Mouse (Mus musculus) hindbrain, embryonic 15.5 days (tissue): ENCODE results near the gene Gm867. TPM values are rescaled to one million over a fixed set of nuclear protein-coding genes. Genes with fewer than 3 reads are reported as not detected.

Source experiments
- ATAC-seq: fragments of 200-750 bp; cut with Nextera tagmentation; 2 replicates; pipeline ENCODE4 v1.8.0; 2017; ENCODE audit warnings: low read depth, moderate number of reproducible peaks, moderate TSS enrichment; ENCODE audit not compliant: low FRiP score
- H3K27ac ChIP-seq: fragments of 300-500 bp; sonication (generic); replicated peaks from 2 replicates; pipeline ENCODE4 v1.5.1; 2015; ENCODE audit warnings: mild to moderate bottlenecking, inconsistent platforms
- H3K27me3 ChIP-seq: fragments of 300-500 bp; sonication (generic); 2 replicates; pipeline ENCODE4 v1.6.1; 2015; ENCODE audit warnings: control low read depth, inconsistent platforms
- H3K36me3 ChIP-seq: fragments of 300-500 bp; sonication (generic); 2 replicates; pipeline ENCODE4 v1.6.1; 2015; ENCODE audit warnings: control low read depth, inconsistent platforms
- H3K4me1 ChIP-seq: fragments of 300-500 bp; sonication (generic); replicated peaks from 2 replicates; pipeline ENCODE4 v1.6.1; 2015; ENCODE audit warnings: control low read depth, inconsistent platforms
- H3K4me2 ChIP-seq: fragments of 300-500 bp; sonication (generic); 2 replicates; pipeline ENCODE4 v1.6.1; 2015; ENCODE audit warnings: moderate library complexity, mild to moderate bottlenecking, inconsistent platforms
- H3K4me3 ChIP-seq: fragments of 300-500 bp; sonication (generic); 2 replicates; pipeline ENCODE4 v1.5.1; 2015; ENCODE audit warnings: mild to moderate bottlenecking, inconsistent platforms
- H3K9ac ChIP-seq: fragments of 300-500 bp; sonication (generic); 2 replicates; pipeline ENCODE4 v1.6.1; 2015; ENCODE audit warnings: inconsistent platforms
- H3K9me3 ChIP-seq: fragments of 300-500 bp; sonication (generic); 2 replicates; pipeline ENCODE4 v1.6.1; 2016; ENCODE audit warnings: control low read depth, inconsistent platforms
- WGBS: fragments of 180-500 bp; shearing (Covaris S2); methylation state at CpG from one replicate; pipeline ENCODE4 v1.1.7; 2015; 5-methylcytosine and 5-hydroxymethylcytosine counted together
- polyA plus RNA-seq: library from polyadenylated mRNA; unstranded; fragments of >200 nt; fragmentation: Nextera tagmentation; extraction: Ambion mirVana; gene quantifications from 2 replicates; pipeline ENCODE4 v1.2.1, GENCODE M21; 2015

Gene Gm867
- polyA plus RNA-seq, 1 experiment from 2014 or later, result 1.6 TPM

GRCm38 (mm10) chr10:75945896-75946295 is 5.4 kb upstream of the Gm867 start:
- no peak for ATAC-seq
- no peaks in the 10 kb centered on the region for H3K36me3 ChIP-seq
- no peak overlapping the region for H3K9ac ChIP-seq
- H3K9me3 ChIP-seq, result no peaks in the 10 kb centered on the region
- WGBS, result 85% methylated on average over 7 of the region's 7 CpGs
- no peak overlapping the region for H3K4me3 ChIP-seq
- peaks cover 15% of the 10 kb centered on the region for H3K4me1 ChIP-seq
- H3K27ac ChIP-seq, result no peak overlapping the region
- H3K4me2 ChIP-seq, result no peak overlapping the region
- H3K27me3 ChIP-seq, result peaks cover 4% of the 10 kb centered on the region; the same call in 1 of the 2 replicates

GRCm38 (mm10) chr10:75945213-75945612 is 4.7 kb upstream of the Gm867 start:
- Histone ChIP-seq H3K4me1 (peaks cover 8% of the 10 kb centered on the region; the same call in 1 of the 2 replicates), H3K27me3 (peaks cover 4% of the 10 kb centered on the region; the same call in 1 of the 2 replicates), H3K27ac (no peak overlapping the region), H3K4me3 (no peak overlapping the region), H3K4me2 (no peak overlapping the region), H3K9ac (no peak overlapping the region), H3K36me3 (no peaks in the 10 kb centered on the region), H3K9me3 (no peaks in the 10 kb centered on the region)
- no peak for ATAC-seq
- 92% methylated on average over 7 of the region's 7 CpGs for WGBS

GRCm38 (mm10) chr10:75944066-75944772 is 3.7 kb upstream of the Gm867 start:
- Histone ChIP-seq H3K36me3 (no peaks in the 10 kb centered on the region), H3K27me3 (peaks cover 1% of the 10 kb centered on the region; the same call in 1 of the 2 replicates), H3K9me3 (no peaks in the 10 kb centered on the region), H3K4me1 (peaks cover 8% of the 10 kb centered on the region; the same call in 1 of the 2 replicates), H3K4me3 (no peak overlapping the region), H3K9ac (no peak overlapping the region), H3K27ac (0 out of 2 replicates have a peak overlapping the region, but pooled peaks have one; percentile 25), H3K4me2 (no peak overlapping the region)
- WGBS, result 11% methylated on average over 11 of the region's 11 CpGs
- no peak for ATAC-seq

GRCm38 (mm10) chr10:75942736-75943477 is 2.4 kb upstream of the Gm867 start, which contains the start of gene Vpreb3:
Gene Vpreb3, plus strand, starts transcription at chr10:75943057.
- H3K4me2 ChIP-seq, result no peak within 1 kb of the TSS
- H3K9ac ChIP-seq, result no peak within 1 kb of the TSS
- no peak within 1 kb of the TSS for H3K27ac ChIP-seq
- H3K9me3 ChIP-seq, result no peaks in the 10 kb centered on the region
- no peak for ATAC-seq
- peaks cover 8% of the 10 kb centered on the region; the same call in 1 of the 2 replicates for H3K4me1 ChIP-seq
- no peaks in the 10 kb centered on the region for H3K27me3 ChIP-seq
- 79% methylated on average over 15 of the region's 15 CpGs for WGBS
- H3K4me3 ChIP-seq, result no peak within 1 kb of the TSS
- H3K36me3 ChIP-seq, result no peaks in the 10 kb centered on the region

- WGBS, result 59% methylated on average over 9 of the region's 9 CpGs
- no peak overlapping the region for H3K9ac ChIP-seq
- H3K4me1 ChIP-seq, result peaks cover 16% of the 10 kb centered on the region
- H3K36me3 ChIP-seq, result no peaks in the 10 kb centered on the region
- H3K4me3 ChIP-seq, result no peak overlapping the region
- H3K27ac ChIP-seq, result no peak overlapping the region
- H3K4me2 ChIP-seq, result no peak overlapping the region
- no peak for ATAC-seq
- H3K9me3 ChIP-seq, result no peaks in the 10 kb centered on the region
- no peaks in the 10 kb centered on the region for H3K27me3 ChIP-seq
Observed at GRCm38 (mm10) chr10:75941042-75941824, 761 bp upstream of the Gm867 start.

GRCm38 (mm10) chr10:75939481-75940234 is 814 bp downstream of the Gm867 start:
- peaks cover 27% of the 10 kb centered on the region for H3K4me1 ChIP-seq

GRCm38 (mm10) chr10:75937851-75938643 is 2.4 kb downstream of the Gm867 start:
- H3K4me2 ChIP-seq, result peak overlapping the region; percentile 66
- H3K4me1 ChIP-seq, result peaks cover 21% of the 10 kb centered on the region
- WGBS, result 55% methylated on average over 10 of the region's 10 CpGs
- H3K9me3 ChIP-seq, result no peaks in the 10 kb centered on the region
- H3K27ac ChIP-seq, result no peak overlapping the region
- H3K27me3 ChIP-seq, result peaks cover 9% of the 10 kb centered on the region; the same call in 1 of the 2 replicates
- no peak overlapping the region for H3K4me3 ChIP-seq
- no peak for ATAC-seq
- H3K36me3 ChIP-seq, result no peaks in the 10 kb centered on the region
- H3K9ac ChIP-seq, result no peak overlapping the region

More at GRCm38 (mm10) chr10:75939481-75940234, 814 bp downstream of the Gm867 start:
- Histone ChIP-seq H3K9ac (no peak overlapping the region), H3K27me3 (peaks cover 4% of the 10 kb centered on the region; the same call in 1 of the 2 replicates), H3K4me3 (no peak overlapping the region), H3K27ac (no peak overlapping the region), H3K36me3 (no peaks in the 10 kb centered on the region), H3K4me2 (no peak overlapping the region), H3K9me3 (no peaks in the 10 kb centered on the region)
- ATAC-seq, result no peak
- WGBS, result 43% methylated on average over 9 of the region's 9 CpGs

- Histone ChIP-seq H3K9ac (no peak overlapping the region), H3K27ac (no peak overlapping the region), H3K36me3 (no peaks in the 10 kb centered on the region), H3K4me2 (peak overlapping the region; percentile 66), H3K4me3 (peak overlapping the region; percentile 49), H3K27me3 (peaks cover 14% of the 10 kb centered on the region; the same call in 1 of the 2 replicates), H3K4me1 (peaks cover 30% of the 10 kb centered on the region), H3K9me3 (no peaks in the 10 kb centered on the region)
- ATAC-seq, result no peak
- 37% methylated on average over 18 of the region's 18 CpGs for WGBS
Observed at GRCm38 (mm10) chr10:75936909-75937667, 3.4 kb downstream of the Gm867 start.

- Histone ChIP-seq H3K4me1 (peaks cover 42% of the 10 kb centered on the region), H3K27me3 (peaks cover 14% of the 10 kb centered on the region; the same call in 1 of the 2 replicates), H3K36me3 (no peaks in the 10 kb centered on the region), H3K4me3 (peak within 1 kb of the TSS; percentile 49), H3K9me3 (no peaks in the 10 kb centered on the region), H3K9ac (peak within 1 kb of the TSS; percentile 49), H3K27ac (peak within 1 kb of the TSS; percentile 56), H3K4me2 (peak within 1 kb of the TSS; percentile 66)
- 2% methylated on average over 50 of the region's 51 CpGs for WGBS
- ATAC-seq, result peak; percentile 79
Observed at GRCm38 (mm10) chr10:75935680-75936541, 4.6 kb downstream of the Gm867 start, which contains the start of gene Mmp11. Gene Mmp11, minus strand, starts transcription at chr10:75936496.
